Mouse (Mus musculus) heart, adult 2 months (tissue): ENCODE measurements around the gene Smarcc1. TPM values are rescaled to one million over a fixed set of nuclear protein-coding genes. Genes with fewer than 3 reads are reported as not detected.

Experiments
- DNase-seq, 2 experiments: peaks; one replicate each; pipeline ENCODE4 v3.0.0; 2021
- H3K27ac ChIP-seq: fragments of 200-600 bp; 2 replicates; pipeline ENCODE4 v1.8.1; 2022
- H3K27me3 ChIP-seq: fragments of 200-500 bp; 2 replicates; pipeline ENCODE4 v1.6.1; 2012; ENCODE audit warnings: mild to moderate bottlenecking, low read length, inconsistent platforms, mixed read lengths; ENCODE audit not compliant: control insufficient read depth, insufficient read depth
- H3K36me3 ChIP-seq: fragments of 200-500 bp; 2 replicates; pipeline ENCODE4 v1.6.1; 2012; ENCODE audit warnings: low read length, inconsistent platforms; ENCODE audit not compliant: control insufficient read depth, insufficient read depth
- H3K4me1 ChIP-seq: fragments of 200-500 bp; 2 replicates; pipeline ENCODE4 v1.6.1; 2011; ENCODE audit warnings: low read length; ENCODE audit not compliant: control insufficient read depth, insufficient read depth
- H3K4me3 ChIP-seq: fragments of 200-600 bp; 2 replicates; pipeline ENCODE4 v1.8.1; 2022
- H3K79me2 ChIP-seq: fragments of 200-500 bp; replicated peaks from 2 replicates; pipeline ENCODE4 v1.6.1; 2012; ENCODE audit warnings: mild to moderate bottlenecking, inconsistent platforms, low read length, moderate library complexity, mixed read lengths; ENCODE audit not compliant: control insufficient read depth, insufficient read depth
- H3K9ac ChIP-seq: fragments of 200-500 bp; 2 replicates; pipeline ENCODE4 v1.6.1; 2012; ENCODE audit warnings: low read depth, mild to moderate bottlenecking, control low read depth, inconsistent platforms, low read length, mixed read lengths
- CTCF ChIP-seq: fragments of 200-600 bp; IDR thresholded peaks from 2 replicates; pipeline ENCODE4 v1.8.1; 2022; ENCODE audit warnings: antibody characterized with exemption, mild to moderate bottlenecking, moderate library complexity
- EP300 ChIP-seq: fragments of 200-500 bp; IDR thresholded peaks from 2 replicates; pipeline ENCODE4 v1.6.1; 2011; ENCODE audit warnings: low read depth, low read length, control low read depth; ENCODE audit not compliant: insufficient read depth
- POLR2A ChIP-seq: fragments of 200-500 bp; IDR thresholded peaks from 2 replicates; pipeline ENCODE4 v1.6.1; 2011; ENCODE audit warnings: mild to moderate bottlenecking, low read depth, low read length, control low read depth; ENCODE audit not compliant: insufficient read depth
- WGBS: fragments of 180-500 bp; shearing (Covaris S2); methylation state at CpG from one replicate; pipeline ENCODE4 v1.1.7; 2018; 5-methylcytosine and 5-hydroxymethylcytosine counted together
- intact Hi-C: fragments of 180-260 bp; cut with DNase I; formaldehyde crosslinking; loops from one replicate; pipeline ENCODE4 v1.15.1; 2025
- polyA plus RNA-seq: library from polyadenylated mRNA; depleted of rRNA; stranded (reverse); fragments of >200 nt; gene quantifications from 2 replicates; pipeline ENCODE4 v1.2.3, GENCODE M21; 2012
- total RNA-seq, 2 experiments: library from RNA; stranded (reverse); gene quantifications; 2 replicates each; pipeline ENCODE4 v1.2.3; 2021

Smarcc1 gene
- total and polyA plus RNA-seq, 3 experiments: 8.4 to 25.2 (median 24.1) TPM

DNA sequence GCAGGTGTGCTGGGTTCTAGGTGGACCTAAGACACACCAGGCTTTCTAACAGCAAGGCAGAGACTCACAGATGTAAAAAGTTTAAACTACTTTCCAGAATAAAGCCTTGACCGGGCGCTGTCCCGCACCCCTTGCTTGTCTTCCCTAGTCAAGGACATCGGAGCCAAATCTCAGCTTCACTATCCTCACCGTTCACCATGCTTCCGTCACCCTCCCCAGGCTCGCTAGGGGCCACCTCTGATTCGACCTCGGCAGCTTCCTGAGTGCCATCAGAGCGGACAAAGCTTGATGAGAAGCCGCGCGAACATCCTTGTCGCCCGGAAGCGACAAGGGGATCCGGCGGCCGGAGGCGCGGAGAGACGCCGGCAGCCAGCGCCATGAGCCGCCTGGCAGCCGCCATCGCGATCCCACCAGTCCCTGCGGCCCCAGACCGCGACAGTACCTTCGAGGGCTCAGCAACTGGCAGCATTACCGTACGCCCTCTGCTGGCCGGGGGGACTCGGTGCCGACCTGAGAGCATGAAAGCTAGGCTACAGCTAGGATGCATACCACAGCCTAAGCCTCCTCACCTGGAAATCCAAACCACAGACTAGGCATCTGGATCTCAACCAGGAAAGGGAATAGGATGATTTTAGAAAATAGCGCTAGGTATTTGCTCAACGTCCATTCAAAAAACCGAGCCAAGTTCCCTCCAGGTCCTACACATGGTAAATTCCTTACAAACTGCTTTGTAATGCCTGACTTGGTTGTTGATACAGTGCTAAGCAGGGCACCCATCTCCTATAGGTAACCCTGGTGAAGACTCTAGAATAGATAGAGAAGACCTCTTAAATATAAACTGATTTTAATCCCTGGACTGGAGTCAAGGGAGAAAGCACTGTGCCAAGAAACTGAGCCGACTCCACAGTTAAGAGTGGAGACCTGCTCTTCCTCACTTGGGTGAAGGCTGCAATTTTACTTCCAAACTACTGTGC lies 16.6 kb upstream of the Smarcc1 start:
- Histone ChIP-seq H3K9ac (peak overlapping the region; percentile 74), H3K4me1 (no peaks in the 10 kb centered on the region), H3K4me3 (peak overlapping the region; percentile 80), H3K27me3 (no peaks in the 10 kb centered on the region), H3K27ac (peak overlapping the region; percentile 69), H3K79me2 (no peaks in the 10 kb centered on the region), H3K36me3 (peaks cover 2% of the 10 kb centered on the region; the same call in 1 of the 2 replicates)
- 0 out of 2 replicates have a peak, but pooled peaks have one; percentile 14 for TF ChIP-seq POLR2A
- peak; percentile 99 for TF ChIP-seq CTCF
- 0 out of 2 replicates have a peak, but pooled peaks have one; percentile 50 for TF ChIP-seq EP300
- intact Hi-C loops: loop anchor here (1.0 to 2.0 kb wide), 2 partner anchors 30 to 208 kb away; no protein-coding TSS in a partner anchor
- peak; percentile 91 to 93 for DNase-seq
- WGBS: 2% methylated on average over 41 of the region's 41 CpGs

DNA sequence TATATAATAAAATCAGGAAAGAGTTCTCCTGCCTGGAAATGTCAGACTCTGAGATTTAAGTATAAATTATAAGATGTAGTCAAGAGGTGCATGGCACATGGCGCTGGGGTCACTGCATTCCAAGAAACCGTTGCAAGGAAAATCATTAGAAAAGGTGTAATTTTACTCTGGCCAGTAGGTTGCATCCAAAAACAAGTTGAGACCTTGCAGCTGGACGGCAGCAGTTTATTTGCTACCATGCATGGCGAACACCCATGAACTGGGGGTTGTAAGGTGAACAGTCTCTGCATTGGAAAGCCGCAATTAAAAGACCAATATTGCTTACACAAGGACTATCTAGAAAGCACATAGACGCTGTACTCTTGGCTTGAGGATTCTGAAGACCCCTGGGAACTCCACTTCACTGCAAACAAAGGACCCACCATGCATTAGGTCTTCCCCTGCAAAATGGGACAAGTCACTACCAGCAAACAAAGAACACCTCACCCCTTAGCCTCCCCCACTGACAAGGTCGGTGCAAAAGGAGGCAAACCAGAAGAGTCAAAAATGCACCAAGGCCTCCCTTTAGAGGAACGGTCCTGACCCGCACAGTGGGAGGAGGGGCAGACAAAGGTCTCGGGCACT lies 1.0 kb upstream of the Smarcc1 start:
- Histone ChIP-seq H3K27me3 (no peaks in the 10 kb centered on the region), H3K79me2 (no peaks in the 10 kb centered on the region), H3K4me3 (peak overlapping the region; percentile 69), H3K9ac (peak overlapping the region; percentile 95), H3K36me3 (peaks cover 2% of the 10 kb centered on the region; the same call in 1 of the 2 replicates), H3K4me1 (peaks cover 2% of the 10 kb centered on the region), H3K27ac (peak overlapping the region; percentile 92)
- TF ChIP-seq CTCF (no peak), POLR2A (no peak), EP300 (no peak)
- no peak for DNase-seq
- intact Hi-C loops: no loop called here
- WGBS: 14% methylated on average over 10 of the region's 10 CpGs

DNA sequence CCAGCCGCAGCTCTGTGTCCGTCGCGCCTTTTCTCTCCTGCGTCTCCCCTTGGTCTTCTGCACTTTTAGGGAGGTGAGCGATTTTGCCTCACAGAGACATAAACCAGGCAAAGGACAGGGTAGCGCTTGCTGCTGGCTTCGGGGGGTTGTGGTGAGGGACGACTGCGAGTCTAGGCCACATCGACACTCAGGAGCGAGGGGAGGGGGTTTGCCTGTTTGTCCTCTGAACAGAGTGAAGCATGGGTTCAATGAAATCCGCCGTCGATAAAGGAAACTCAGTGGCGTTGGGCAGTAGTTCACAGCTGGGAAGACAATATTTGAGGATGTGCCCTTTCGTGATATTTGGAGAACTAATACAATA lies 251 bp downstream of the Smarcc1 start, which contains the start of gene Dhx30:
Dhx30 (minus strand) TSS at position 52 of the 361 bp plus-strand sequence.
- no peak for TF ChIP-seq POLR2A
- TF ChIP-seq EP300: no peak
- TF ChIP-seq CTCF: no peak
- Histone ChIP-seq H3K9ac (peak within 1 kb of the TSS; percentile 95), H3K4me1 (peaks cover 2% of the 10 kb centered on the region), H3K36me3 (peaks cover 2% of the 10 kb centered on the region; the same call in 1 of the 2 replicates), H3K79me2 (no peaks in the 10 kb centered on the region), H3K4me3 (peak within 1 kb of the TSS; percentile 69), H3K27ac (peak within 1 kb of the TSS; percentile 92), H3K27me3 (no peaks in the 10 kb centered on the region)
- WGBS: 0% methylated on average over 17 of the region's 17 CpGs
- intact Hi-C loops: loop anchor here (1.0 kb wide), 1 partner anchor 14 kb away; no protein-coding TSS in a partner anchor
- DNase-seq: no peak

DNA sequence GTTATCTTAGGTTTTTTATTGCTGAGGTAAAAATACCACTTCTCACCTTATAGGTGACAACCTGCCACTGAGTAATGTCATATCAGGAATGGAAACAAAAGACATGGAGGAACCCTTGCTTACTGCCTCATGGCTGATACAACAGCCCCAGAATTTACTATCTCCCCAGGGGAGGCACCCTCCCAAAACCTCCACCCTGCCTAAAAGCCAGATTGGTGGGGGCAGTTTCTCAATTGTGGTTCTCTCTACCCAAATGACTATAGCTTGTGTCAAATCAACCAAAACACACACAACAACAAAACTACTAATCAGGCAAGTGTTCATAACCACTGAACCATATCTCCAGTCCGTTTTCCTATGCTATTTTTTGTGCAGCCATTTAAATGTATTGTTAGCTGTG lies 741 bp downstream of the Smarcc1 start:
- intact Hi-C loops: no loop called here
- no peak for TF ChIP-seq POLR2A
- no peak for TF ChIP-seq EP300
- no peak for TF ChIP-seq CTCF
- H3K27ac ChIP-seq: no peak overlapping the region; the same call in 1 of the 2 replicates
- no peak for DNase-seq
- H3K4me1 ChIP-seq: peaks cover 2% of the 10 kb centered on the region
- no peaks in the 10 kb centered on the region for H3K79me2 ChIP-seq
- 48% methylated on average over 1 of the region's 1 CpGs for WGBS
- peak overlapping the region; percentile 69 for H3K4me3 ChIP-seq
- H3K36me3 ChIP-seq: peaks cover 2% of the 10 kb centered on the region; the same call in 1 of the 2 replicates
- no peaks in the 10 kb centered on the region for H3K27me3 ChIP-seq
- peak overlapping the region; percentile 95; the same call in 1 of the 2 replicates for H3K9ac ChIP-seq

DNA sequence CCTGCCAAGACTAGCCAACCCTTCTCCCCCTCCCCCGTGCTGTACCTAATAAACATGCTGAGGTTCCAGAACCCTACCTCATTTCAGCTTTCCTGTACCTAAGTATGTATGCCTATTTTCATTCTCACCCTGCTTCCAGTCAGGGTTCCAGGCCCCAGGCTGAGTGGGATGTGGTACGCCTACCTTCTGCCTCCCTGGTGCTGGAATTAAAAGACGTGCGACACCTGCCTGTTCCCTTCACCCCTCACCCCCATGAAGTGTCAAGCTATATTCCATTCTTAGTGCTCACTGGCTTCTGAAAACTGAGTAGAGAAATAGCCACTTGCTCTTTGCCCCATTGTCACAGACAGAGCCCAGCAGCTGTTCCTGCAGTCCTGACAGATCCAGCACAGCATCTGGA lies 3.9 kb downstream of the Smarcc1 start:
- 80% methylated on average over 4 of the region's 4 CpGs for WGBS
- intact Hi-C loops: no loop called here
- no peak overlapping the region for H3K4me3 ChIP-seq
- no peaks in the 10 kb centered on the region for H3K27me3 ChIP-seq
- H3K79me2 ChIP-seq: no peaks in the 10 kb centered on the region
- H3K36me3 ChIP-seq: peaks cover 2% of the 10 kb centered on the region; the same call in 1 of the 2 replicates
- no peak overlapping the region for H3K27ac ChIP-seq
- DNase-seq: no peak
- TF ChIP-seq POLR2A (no peak), CTCF (no peak), EP300 (no peak)
- H3K9ac ChIP-seq: no peak overlapping the region
- peaks cover under 1% of the 10 kb centered on the region; the same call in 1 of the 2 replicates for H3K4me1 ChIP-seq
